Comparison of ENCODE assay signal across 8 mouse cellular contexts in the genomic region with DNA sequence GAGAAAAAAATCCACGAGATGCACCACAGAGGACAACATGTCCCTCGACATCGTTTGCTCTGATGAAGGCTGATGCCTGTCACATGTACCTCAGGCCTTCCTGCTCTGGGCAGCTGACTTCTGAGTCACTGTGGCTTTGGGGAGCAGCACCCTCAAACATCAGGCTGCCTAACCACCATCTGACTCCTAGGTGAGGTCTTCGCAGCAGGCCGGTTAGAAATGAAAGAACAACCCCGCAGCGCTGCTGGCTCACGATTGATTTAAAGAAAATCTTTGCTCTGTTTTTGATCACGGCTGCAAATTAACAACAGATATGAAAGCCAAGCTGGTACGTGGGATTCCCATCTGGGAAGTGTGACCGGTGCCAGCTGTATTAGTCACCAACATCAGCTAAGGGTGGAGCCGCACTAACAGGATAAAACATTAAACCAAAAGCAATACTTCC. TPM values are rescaled to one million over a fixed set of nuclear protein-coding genes. Genes with fewer than 3 reads are reported as not detected.
DNase-seq lines count a peak whose midpoint lies in the region; ATAC-seq lines count a peak whose summit lies in the region.

No protein-coding gene starts in this region.

- ATAC-seq in common myeloid progenitor, adult 5-6 weeks (replicated peaks; ENCODE audit: low read depth, poor library complexity, severe bottlenecking), result peak; percentile 73
- no peak for ATAC-seq in midbrain, embryonic 13.5 days

- H3K36me3 ChIP-seq in midbrain, embryonic 13.5 days, result no peaks in the 10 kb centered on the region

- H3K4me2 ChIP-seq in midbrain, embryonic 13.5 days (replicated peaks), result no peak overlapping the region

- intact Hi-C loops in heart, postnatal 25 days (cut with DNase I), result no loop called here

- DNase-seq in ovary, adult 18-20 months (ENCODE audit: low spot score), result peak; percentile 28
- DNase-seq in ovary, postnatal 10 days (ENCODE audit: low spot score), result no peak
- peak; percentile 36 for DNase-seq in heart, postnatal 25 days (ENCODE audit: low spot score)
- DNase-seq in lung, postnatal 10 days, result peak; percentile 40
- DNase-seq in thymus, postnatal 25 days, result peak; percentile 75
- no peak for DNase-seq in cerebellum, postnatal 14 days

- 86% methylated on average over 12 of the region's 12 CpGs for WGBS in midbrain, embryonic 13.5 days

- no peaks in the 10 kb centered on the region for H3K27me3 ChIP-seq in midbrain, embryonic 13.5 days

- H3K9me3 ChIP-seq in midbrain, embryonic 13.5 days, result no peaks in the 10 kb centered on the region

- no peaks in the 10 kb centered on the region for H3K4me1 ChIP-seq in midbrain, embryonic 13.5 days (replicated peaks)

- no peak overlapping the region for H3K27ac ChIP-seq in midbrain, embryonic 13.5 days

- no peak overlapping the region for H3K9ac ChIP-seq in midbrain, embryonic 13.5 days (replicated peaks)

- H3K4me3 ChIP-seq in midbrain, embryonic 13.5 days (replicated peaks), result no peak overlapping the region

RNA-seq across cellular contexts. Expression of gene Dennd4c, which starts 35.6 kb away (rescaled TPM):
- total RNA-seq in common myeloid progenitor, adult 5-6 weeks (2017), result 29.9 and 31.7 TPM in 2 replicates
- 10 to 100 TPM; 33.7 to 34.7 TPM for total RNA-seq in heart, postnatal 25 days (2021)
- 3.5 and 5.6 TPM in 2 replicates for polyA plus RNA-seq in midbrain, embryonic 13.5 days (2015; fragmentation: Nextera tagmentation; extraction: Ambion mirVana)

RNA-seq across cellular contexts. Expression of gene Plin2, which starts 42.9 kb away (rescaled TPM):
- 55.0 and 80.2 TPM in 2 replicates for total RNA-seq in common myeloid progenitor, adult 5-6 weeks (2017)
- total RNA-seq in heart, postnatal 25 days (2021), result 100 to 1,000 TPM; 117 to 120 TPM
- polyA plus RNA-seq in midbrain, embryonic 13.5 days (2015; fragmentation: Nextera tagmentation; extraction: Ambion mirVana), result 40.3 and 41.8 TPM in 2 replicates

Comparison
In these comparisons a context has a peak if more than half of its experiments do, and no peak if none do; other contexts are left out.
1. DNase-seq: peak in ovary, adult 18-20 months (single experiment), heart, postnatal 25 days (single experiment), lung, postnatal 10 days (single experiment) and thymus, postnatal 25 days (single experiment); none in ovary, postnatal 10 days (single experiment) and cerebellum, postnatal 14 days (0 of 2).